Mouse (Mus musculus): ENCODE results near the gene 2310061I04Rik.

DNA sequence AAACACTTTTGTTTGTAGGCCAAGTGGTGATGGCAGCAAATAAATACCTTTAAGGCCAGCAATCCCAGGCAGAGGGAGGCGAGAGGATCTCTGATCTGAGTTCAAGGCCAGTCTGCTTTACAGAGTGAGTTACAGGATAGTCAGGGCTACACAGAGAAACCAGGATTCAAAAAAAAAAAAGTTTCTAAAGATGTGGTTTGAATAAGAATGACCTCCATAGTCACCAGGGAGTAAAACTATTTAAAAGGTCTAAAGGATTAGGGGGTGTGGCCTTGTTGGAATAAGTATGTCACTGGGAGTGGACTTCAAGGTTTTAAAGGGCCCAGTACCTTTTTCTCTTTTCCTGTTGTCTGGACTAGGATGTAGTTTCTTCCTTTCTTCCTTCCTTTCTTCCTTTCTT is 42.7 kb upstream of the 2310061I04Rik start:
- TF ChIP-seq CTCF (IDR thresholded peaks at IDR 0.05; ENCODE audit: low read depth, low read length) (no peak), POLR2A (IDR thresholded peaks at IDR 0.05; ENCODE audit: extremely low read depth, insufficient read depth, low read length) (no peak)

Measured in liver, adult 2 months (tissue).